Mouse (Mus musculus): ENCODE results near the gene Ppp1r12b. TPM values are rescaled to one million over a fixed set of nuclear protein-coding genes. Genes with fewer than 3 reads are reported as not detected.
A peak's percentile ranks its signal among the peaks of the same experiment; 100 is the strongest.

Ppp1r12b gene
- polyA plus RNA-seq, 1 experiment from 2014 or later, result 6.3 TPM

- Histone ChIP-seq H3K4me1 (ENCODE audit: control insufficient read depth, insufficient read depth, low read length) (no peaks in the 10 kb centered on the region), H3K4me3 (ENCODE audit: low read depth, low read length) (no peak overlapping the region), H3K27ac (replicated peaks; ENCODE audit: low read depth, low read length) (no peak overlapping the region), H3K4me2 (ENCODE audit: low read depth, severe bottlenecking) (no peak overlapping the region), H3K9ac (ENCODE audit: low read length) (no peak overlapping the region), H3K36me3 (ENCODE audit: control insufficient read depth, insufficient read depth, low read length) (no peaks in the 10 kb centered on the region), H3K27me3 (ENCODE audit: control insufficient read depth, insufficient read depth, low read length) (no peaks in the 10 kb centered on the region), H3K9me3 (ENCODE audit: control insufficient read depth, low read length) (no peaks in the 10 kb centered on the region)
- no peak for DNase-seq (ENCODE audit: low spot score)
- ATAC-seq (ENCODE audit: insufficient number of reproducible peaks, low FRiP score, low TSS enrichment, low read depth), result no peak
Measured at GRCm38 (mm10) chr1:134791456-134791855, 164.3 kb downstream of the Ppp1r12b start.

DNA sequence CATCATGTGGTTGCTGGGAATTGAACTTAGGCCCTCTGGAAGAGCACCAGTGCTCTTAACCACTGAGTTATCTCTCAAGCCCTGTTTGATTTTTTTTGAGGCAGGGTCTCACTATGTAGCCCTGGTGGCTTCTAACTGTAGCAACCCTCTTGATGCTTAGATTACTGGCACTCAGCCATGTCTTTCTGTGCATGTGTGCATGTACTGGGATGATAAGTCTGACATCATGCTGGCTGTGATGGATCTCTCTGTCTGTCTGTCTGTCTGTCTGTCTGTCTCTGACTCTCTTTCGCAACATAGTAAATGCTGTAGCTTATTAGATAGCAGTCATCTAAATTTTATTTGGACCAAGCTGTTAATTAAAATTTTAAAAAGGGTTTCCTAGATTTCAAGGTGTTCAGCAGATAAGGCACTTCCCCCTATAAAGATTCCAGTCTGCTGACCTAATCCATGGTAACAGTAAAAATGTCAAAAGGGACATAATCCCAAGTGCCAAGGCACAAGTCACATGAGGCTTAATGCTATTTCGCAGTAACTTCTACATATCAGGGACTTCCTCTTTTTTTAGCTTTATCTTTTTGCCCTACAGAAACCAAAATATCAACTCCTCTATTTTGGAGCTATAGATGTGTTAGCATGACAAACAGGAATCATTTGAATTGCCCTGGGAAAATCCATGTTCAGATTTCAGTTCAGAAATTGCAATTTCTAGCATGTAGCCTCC, 164.9 kb downstream of the Ppp1r12b start:
- no peak for DNase-seq (ENCODE audit: low spot score)
- H3K9ac ChIP-seq (ENCODE audit: low read length), result no peak overlapping the region
- no peak overlapping the region for H3K4me2 ChIP-seq (ENCODE audit: low read depth, severe bottlenecking)
- H3K9me3 ChIP-seq (ENCODE audit: control insufficient read depth, low read length), result no peaks in the 10 kb centered on the region
- no peak overlapping the region for H3K4me3 ChIP-seq (ENCODE audit: low read depth, low read length)
- WGBS, result 90% methylated on average over 2 of the region's 2 CpGs
- H3K36me3 ChIP-seq (ENCODE audit: control insufficient read depth, insufficient read depth, low read length), result no peaks in the 10 kb centered on the region
- no peak for ATAC-seq (ENCODE audit: insufficient number of reproducible peaks, low FRiP score, low TSS enrichment, low read depth)
- no peak overlapping the region for H3K27ac ChIP-seq (replicated peaks; ENCODE audit: low read depth, low read length)
- H3K27me3 ChIP-seq (ENCODE audit: control insufficient read depth, insufficient read depth, low read length), result no peaks in the 10 kb centered on the region
- H3K4me1 ChIP-seq (ENCODE audit: control insufficient read depth, insufficient read depth, low read length), result no peaks in the 10 kb centered on the region

- no peak for DNase-seq (ENCODE audit: low spot score)
- H3K9me3 ChIP-seq (ENCODE audit: control insufficient read depth, low read length), result no peaks in the 10 kb centered on the region
- H3K4me3 ChIP-seq (ENCODE audit: low read depth, low read length), result no peak overlapping the region
- H3K27me3 ChIP-seq (ENCODE audit: control insufficient read depth, insufficient read depth, low read length), result no peaks in the 10 kb centered on the region
- H3K36me3 ChIP-seq (ENCODE audit: control insufficient read depth, insufficient read depth, low read length), result no peaks in the 10 kb centered on the region
- H3K9ac ChIP-seq (ENCODE audit: low read length), result 0 out of 2 replicates have a peak overlapping the region, but pooled peaks have one; percentile 13
- H3K4me1 ChIP-seq (ENCODE audit: control insufficient read depth, insufficient read depth, low read length), result no peaks in the 10 kb centered on the region
- WGBS, result 41% methylated on average over 7 of the region's 7 CpGs
- 0 out of 2 replicates have a peak, but pooled peaks have one; percentile 26 for ATAC-seq (ENCODE audit: insufficient number of reproducible peaks, low FRiP score, low TSS enrichment, low read depth)
- H3K27ac ChIP-seq (replicated peaks; ENCODE audit: low read depth, low read length), result no peak overlapping the region
- no peak overlapping the region for H3K4me2 ChIP-seq (ENCODE audit: low read depth, severe bottlenecking)
Measured at GRCm38 (mm10) chr1:134788096-134788495, 167.6 kb downstream of the Ppp1r12b start.

- no peak for DNase-seq (ENCODE audit: low spot score)
- H3K4me3 ChIP-seq (ENCODE audit: low read depth, low read length), result no peak overlapping the region
- no peak for ATAC-seq (ENCODE audit: insufficient number of reproducible peaks, low FRiP score, low TSS enrichment, low read depth)
- H3K36me3 ChIP-seq (ENCODE audit: control insufficient read depth, insufficient read depth, low read length), result no peaks in the 10 kb centered on the region
- H3K27ac ChIP-seq (replicated peaks; ENCODE audit: low read depth, low read length), result no peak overlapping the region
- 90% methylated on average over 1 of the region's 1 CpGs for WGBS
- no peak overlapping the region for H3K4me2 ChIP-seq (ENCODE audit: low read depth, severe bottlenecking)
- H3K9me3 ChIP-seq (ENCODE audit: control insufficient read depth, low read length), result no peaks in the 10 kb centered on the region
- H3K27me3 ChIP-seq (ENCODE audit: control insufficient read depth, insufficient read depth, low read length), result no peaks in the 10 kb centered on the region
- no peaks in the 10 kb centered on the region for H3K4me1 ChIP-seq (ENCODE audit: control insufficient read depth, insufficient read depth, low read length)
- H3K9ac ChIP-seq (ENCODE audit: low read length), result no peak overlapping the region
Measured at GRCm38 (mm10) chr1:134784911-134785310, 170.8 kb downstream of the Ppp1r12b start.

GRCm38 (mm10) chr1:134784481-134784880, 171.3 kb downstream of the Ppp1r12b start:
- ATAC-seq (ENCODE audit: insufficient number of reproducible peaks, low FRiP score, low TSS enrichment, low read depth) (no peak), DNase-seq (ENCODE audit: low spot score) (no peak)
- no peak overlapping the region for H3K9ac ChIP-seq (ENCODE audit: low read length)
- H3K27ac ChIP-seq (replicated peaks; ENCODE audit: low read depth, low read length), result no peak overlapping the region
- no peak overlapping the region for H3K4me2 ChIP-seq (ENCODE audit: low read depth, severe bottlenecking)
- H3K4me1 ChIP-seq (ENCODE audit: control insufficient read depth, insufficient read depth, low read length), result no peaks in the 10 kb centered on the region
- no peaks in the 10 kb centered on the region for H3K27me3 ChIP-seq (ENCODE audit: control insufficient read depth, insufficient read depth, low read length)
- 80% methylated on average over 6 of the region's 6 CpGs for WGBS
- H3K9me3 ChIP-seq (ENCODE audit: control insufficient read depth, low read length), result no peaks in the 10 kb centered on the region
- H3K36me3 ChIP-seq (ENCODE audit: control insufficient read depth, insufficient read depth, low read length), result no peaks in the 10 kb centered on the region
- H3K4me3 ChIP-seq (ENCODE audit: low read depth, low read length), result no peak overlapping the region

DNA sequence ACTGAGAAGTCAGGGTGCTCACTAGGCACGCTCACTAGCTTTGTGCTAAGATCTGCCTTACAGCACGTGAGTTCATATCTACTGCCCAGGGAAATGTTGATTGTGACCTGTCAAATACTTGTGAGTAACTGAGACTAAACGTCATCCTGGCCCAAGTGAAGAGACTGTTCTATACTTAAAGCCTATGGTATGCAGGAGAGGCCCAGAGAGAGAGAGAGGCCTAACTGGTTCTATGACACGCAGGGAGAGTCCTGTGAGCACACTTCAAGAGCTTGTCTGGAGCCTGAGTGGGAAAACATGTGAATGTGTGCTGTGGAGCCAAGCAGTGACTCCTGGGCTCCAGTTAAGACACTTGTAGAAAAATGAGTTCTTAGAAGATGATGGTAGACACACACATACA, 171.8 kb downstream of the Ppp1r12b start:
- no peak for DNase-seq (ENCODE audit: low spot score)
- ATAC-seq (ENCODE audit: insufficient number of reproducible peaks, low FRiP score, low TSS enrichment, low read depth), result no peak
- Histone ChIP-seq H3K27me3 (ENCODE audit: control insufficient read depth, insufficient read depth, low read length) (no peaks in the 10 kb centered on the region), H3K9ac (ENCODE audit: low read length) (no peak overlapping the region), H3K4me3 (ENCODE audit: low read depth, low read length) (no peak overlapping the region), H3K4me2 (ENCODE audit: low read depth, severe bottlenecking) (no peak overlapping the region), H3K4me1 (ENCODE audit: control insufficient read depth, insufficient read depth, low read length) (no peaks in the 10 kb centered on the region), H3K9me3 (ENCODE audit: control insufficient read depth, low read length) (no peaks in the 10 kb centered on the region), H3K36me3 (ENCODE audit: control insufficient read depth, insufficient read depth, low read length) (no peaks in the 10 kb centered on the region), H3K27ac (replicated peaks; ENCODE audit: low read depth, low read length) (no peak overlapping the region)
- WGBS, result 88% methylated on average over 4 of the region's 4 CpGs

DNA sequence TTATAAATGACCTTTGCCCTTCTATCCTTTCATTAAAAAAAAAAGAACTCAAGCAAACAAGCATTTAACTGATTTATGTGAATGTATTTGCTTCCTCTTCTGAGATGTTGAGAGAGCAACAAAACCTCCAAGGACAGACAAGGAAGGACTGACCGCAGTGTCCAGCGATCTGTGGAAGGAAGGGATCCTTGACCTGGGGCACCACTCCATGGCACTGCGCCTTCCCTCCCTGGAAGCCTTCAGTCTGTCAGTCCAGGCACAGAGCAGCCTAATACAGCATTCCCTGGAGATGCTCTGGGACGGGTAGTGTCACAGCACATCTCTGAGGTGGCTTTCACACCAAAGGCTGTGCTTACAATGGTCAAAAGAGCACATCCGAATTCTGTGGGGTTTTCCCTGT, 172.9 kb downstream of the Ppp1r12b start:
- Histone ChIP-seq H3K27ac (replicated peaks; ENCODE audit: low read depth, low read length) (no peak overlapping the region), H3K4me3 (ENCODE audit: low read depth, low read length) (no peak overlapping the region), H3K4me2 (ENCODE audit: low read depth, severe bottlenecking) (no peak overlapping the region), H3K4me1 (ENCODE audit: control insufficient read depth, insufficient read depth, low read length) (no peaks in the 10 kb centered on the region), H3K36me3 (ENCODE audit: control insufficient read depth, insufficient read depth, low read length) (no peaks in the 10 kb centered on the region), H3K9ac (ENCODE audit: low read length) (no peak overlapping the region), H3K9me3 (ENCODE audit: control insufficient read depth, low read length) (no peaks in the 10 kb centered on the region), H3K27me3 (ENCODE audit: control insufficient read depth, insufficient read depth, low read length) (no peaks in the 10 kb centered on the region)
- WGBS, result 85% methylated on average over 5 of the region's 5 CpGs
- ATAC-seq (ENCODE audit: insufficient number of reproducible peaks, low FRiP score, low TSS enrichment, low read depth) (no peak), DNase-seq (ENCODE audit: low spot score) (no peak)

GRCm38 (mm10) chr1:134777936-134778548, 177.7 kb downstream of the Ppp1r12b start:
- Histone ChIP-seq H3K9me3 (ENCODE audit: control insufficient read depth, low read length) (no peaks in the 10 kb centered on the region), H3K9ac (ENCODE audit: low read length) (no peak overlapping the region), H3K27ac (replicated peaks; ENCODE audit: low read depth, low read length) (no peak overlapping the region), H3K4me1 (ENCODE audit: control insufficient read depth, insufficient read depth, low read length) (peaks cover 15% of the 10 kb centered on the region), H3K36me3 (ENCODE audit: control insufficient read depth, insufficient read depth, low read length) (no peaks in the 10 kb centered on the region), H3K4me2 (ENCODE audit: low read depth, severe bottlenecking) (no peak overlapping the region), H3K4me3 (ENCODE audit: low read depth, low read length) (no peak overlapping the region), H3K27me3 (ENCODE audit: control insufficient read depth, insufficient read depth, low read length) (no peaks in the 10 kb centered on the region)
- ATAC-seq (ENCODE audit: insufficient number of reproducible peaks, low FRiP score, low TSS enrichment, low read depth) (no peak), DNase-seq (ENCODE audit: low spot score) (no peak)
- 65% methylated on average over 13 of the region's 13 CpGs for WGBS

Measured in limb, embryonic 11.5 days (tissue).